Comparison of ENCODE assay signal across 8 mouse cellular contexts in genomic region chr19:57315013-57315565, GRCm38 (mm10). TPM values are rescaled to one million over a fixed set of nuclear protein-coding genes. Genes with fewer than 3 reads are reported as not detected.
DNase-seq lines count a peak whose midpoint lies in the region; ATAC-seq and TF ChIP-seq lines count a peak whose summit lies in the region.

No protein-coding gene starts in this region.

- H3K4me2 ChIP-seq in forebrain, embryonic 14.5 days (ENCODE audit: low read length): peak overlapping the region; percentile 96
- peak overlapping the region; percentile 55 for H3K4me2 ChIP-seq in liver, embryonic 16.5 days (ENCODE audit: low read depth, low read length)

- DNase-seq in heart, embryonic 10.5 days (ENCODE audit: low spot score): no peak
- DNase-seq in heart, postnatal 4 days: no peak
- no peak for DNase-seq in forebrain, embryonic 14.5 days (ENCODE audit: low spot score)
- DNase-seq in thymus, adult 18-20 months: no peak
- no peak for DNase-seq in urinary bladder, postnatal 25 days (ENCODE audit: low spot score)
- DNase-seq in T-cell, adult 2 months (ENCODE audit: low spot score): no peak

- 0 out of 2 replicates have a peak overlapping the region, but pooled peaks have one; percentile 3 for H3K9ac ChIP-seq in ES-Bruce4 (ENCODE audit: low read depth, poor library complexity, severe bottlenecking)
- peak overlapping the region; percentile 82 for H3K9ac ChIP-seq in forebrain, embryonic 14.5 days (ENCODE audit: low read length)
- H3K9ac ChIP-seq in liver, embryonic 16.5 days (ENCODE audit: low read depth, low read length): peak overlapping the region; percentile 64

- H3K4me3 ChIP-seq in heart, embryonic 10.5 days: peak overlapping the region; percentile 77
- peak overlapping the region; percentile 90 for H3K4me3 ChIP-seq in ES-Bruce4 (ENCODE audit: low read depth, low read length)
- H3K4me3 ChIP-seq in forebrain, embryonic 14.5 days (ENCODE audit: low read depth, low read length): peak overlapping the region; percentile 62
- H3K4me3 ChIP-seq in liver, embryonic 16.5 days (ENCODE audit: low read depth, low read length): peak overlapping the region; percentile 61

- no peaks in the 10 kb centered on the region for H3K36me3 ChIP-seq in heart, embryonic 10.5 days
- no peaks in the 10 kb centered on the region for H3K36me3 ChIP-seq in ES-Bruce4 (ENCODE audit: control insufficient read depth, insufficient read depth, low read length, poor library complexity, severe bottlenecking)
- H3K36me3 ChIP-seq in forebrain, embryonic 14.5 days (ENCODE audit: control insufficient read depth, insufficient read depth, low read length): no peaks in the 10 kb centered on the region
- H3K36me3 ChIP-seq in liver, embryonic 16.5 days (ENCODE audit: control insufficient read depth, insufficient read depth): no peaks in the 10 kb centered on the region

- H3K27ac ChIP-seq in heart, embryonic 10.5 days: peak overlapping the region; percentile 90
- no peak overlapping the region for H3K27ac ChIP-seq in ES-Bruce4 (ENCODE audit: insufficient read depth, low read length)
- H3K27ac ChIP-seq in forebrain, embryonic 14.5 days (ENCODE audit: low read depth, low read length): peak overlapping the region; percentile 68; the same call in 1 of the 2 replicates
- no peak overlapping the region; the same call in 1 of the 2 replicates for H3K27ac ChIP-seq in liver, embryonic 16.5 days (ENCODE audit: low read length)

- no peak for TF ChIP-seq POLR2A in ES-Bruce4 (IDR thresholded peaks at IDR 0.05; ENCODE audit: insufficient read depth, low read length)

- H3K4me1 ChIP-seq in heart, embryonic 10.5 days: peaks cover 14% of the 10 kb centered on the region
- H3K4me1 ChIP-seq in ES-Bruce4 (ENCODE audit: control insufficient read depth, insufficient read depth, low read length): no peaks in the 10 kb centered on the region
- peaks cover 5% of the 10 kb centered on the region; the same call in 1 of the 2 replicates for H3K4me1 ChIP-seq in forebrain, embryonic 14.5 days (ENCODE audit: control insufficient read depth, insufficient read depth, low read length)
- H3K4me1 ChIP-seq in liver, embryonic 16.5 days (ENCODE audit: control insufficient read depth, low read depth, low read length): no peaks in the 10 kb centered on the region; the same call in 1 of the 2 replicates

- peaks cover 44% of the 10 kb centered on the region for H3K27me3 ChIP-seq in heart, embryonic 10.5 days (ENCODE audit: insufficient read depth, poor library complexity, severe bottlenecking)
- peaks cover 5% of the 10 kb centered on the region; the same call in 1 of the 2 replicates for H3K27me3 ChIP-seq in ES-Bruce4 (ENCODE audit: control insufficient read depth, insufficient read depth, low read length, poor library complexity, severe bottlenecking)
- H3K27me3 ChIP-seq in forebrain, embryonic 14.5 days (replicated peaks; ENCODE audit: control insufficient read depth, insufficient read depth, low read length): no peaks in the 10 kb centered on the region
- peaks cover 11% of the 10 kb centered on the region for H3K27me3 ChIP-seq in liver, embryonic 16.5 days (ENCODE audit: control insufficient read depth, insufficient read depth, low read depth, low read length)

- TF ChIP-seq EP300 in ES-Bruce4 (IDR thresholded peaks at IDR 0.05; ENCODE audit: insufficient read depth, low read depth, low read length): no peak

- WGBS in heart, embryonic 10.5 days: 37% methylated on average over 11 of the region's 11 CpGs
- WGBS in forebrain, embryonic 14.5 days: 42% methylated on average over 11 of the region's 11 CpGs
- WGBS in liver, embryonic 16.5 days (ENCODE audit: insufficient replicate concordance): 36% methylated on average over 11 of the region's 11 CpGs

- no peaks in the 10 kb centered on the region for H3K9me3 ChIP-seq in heart, embryonic 10.5 days
- H3K9me3 ChIP-seq in ES-Bruce4 (replicated peaks; ENCODE audit: control insufficient read depth, insufficient read depth, low read length, poor library complexity, severe bottlenecking): no peaks in the 10 kb centered on the region
- H3K9me3 ChIP-seq in forebrain, embryonic 14.5 days (replicated peaks; ENCODE audit: control insufficient read depth, low read length): no peaks in the 10 kb centered on the region
- no peaks in the 10 kb centered on the region for H3K9me3 ChIP-seq in liver, embryonic 16.5 days (replicated peaks; ENCODE audit: control insufficient read depth, low read length)

- no peak; the same call in none of the 2 replicates for ATAC-seq in forebrain, embryonic 14.5 days
- 0 out of 2 replicates have a peak, but pooled peaks have one; percentile 17 for ATAC-seq in liver, embryonic 16.5 days (ENCODE audit: low read depth)

- TF ChIP-seq CTCF in ES-Bruce4 (IDR thresholded peaks at IDR 0.05; ENCODE audit: low read depth, low read length): no peak

RNA-seq across cellular contexts. Expression of gene Ablim1, which starts 0.4 kb away (rescaled TPM):
- 41.9 and 60.6 TPM in 2 replicates for polyA plus RNA-seq in heart, embryonic 10.5 days (2016; fragmentation: Nextera tagmentation; extraction: Ambion mirVana)
- total RNA-seq in heart, postnatal 4 days (2021): 100 to 1,000 TPM; 312 to 353 TPM
- 12.2 and 13.9 TPM in 2 replicates for polyA plus RNA-seq in ES-Bruce4 (2011; ENCODE audit: insufficient read depth, insufficient read length, low read depth, missing spikeins)
- 24.0 and 35.5 TPM in 2 replicates for polyA plus RNA-seq in forebrain, embryonic 14.5 days (2014; fragmentation: Nextera tagmentation; extraction: Ambion mirVana)
- polyA plus RNA-seq in liver, embryonic 16.5 days (2015; fragmentation: Nextera tagmentation; extraction: Ambion mirVana): 9.0 and 12.4 TPM in 2 replicates

RNA-seq across cellular contexts. Expression of gene Fam160b1, which starts 45.4 kb away (rescaled TPM):
- 11.2 and 11.8 TPM in 2 replicates for polyA plus RNA-seq in heart, embryonic 10.5 days (2016; fragmentation: Nextera tagmentation; extraction: Ambion mirVana)
- 10 to 100 TPM; 18.6 to 19.4 TPM for total RNA-seq in heart, postnatal 4 days (2021)
- polyA plus RNA-seq in ES-Bruce4 (2011; ENCODE audit: insufficient read depth, insufficient read length, low read depth, missing spikeins): 26.1 and 26.7 TPM in 2 replicates
- polyA plus RNA-seq in forebrain, embryonic 14.5 days (2014; fragmentation: Nextera tagmentation; extraction: Ambion mirVana): 12.7 and 15.0 TPM in 2 replicates
- 5.6 and 7.2 TPM in 2 replicates for polyA plus RNA-seq in liver, embryonic 16.5 days (2015; fragmentation: Nextera tagmentation; extraction: Ambion mirVana)

Comparison
In these comparisons a context has a peak if more than half of its experiments do, and no peak if none do; other contexts are left out.
1. H3K27ac ChIP-seq: peak in heart, embryonic 10.5 days (single experiment) and forebrain, embryonic 14.5 days (single experiment); none in ES-Bruce4 (single experiment) and liver, embryonic 16.5 days (single experiment).
2. H3K9ac ChIP-seq: peak in every context shown above with its lines; median percentile 82 in forebrain, embryonic 14.5 days; 64 in liver, embryonic 16.5 days; 3 in ES-Bruce4.
3. Peak in every context shown above with its lines, with median percentiles within 50 percentile points of each other: H3K4me3 ChIP-seq.